Mouse (Mus musculus): ENCODE data around the gene Cant1.

The Cant1 gene

GRCm38 (mm10) chr11:118428944-118429709 is 10.2 kb upstream of the Cant1 start:
- DNase-seq, result no peak

DNA sequence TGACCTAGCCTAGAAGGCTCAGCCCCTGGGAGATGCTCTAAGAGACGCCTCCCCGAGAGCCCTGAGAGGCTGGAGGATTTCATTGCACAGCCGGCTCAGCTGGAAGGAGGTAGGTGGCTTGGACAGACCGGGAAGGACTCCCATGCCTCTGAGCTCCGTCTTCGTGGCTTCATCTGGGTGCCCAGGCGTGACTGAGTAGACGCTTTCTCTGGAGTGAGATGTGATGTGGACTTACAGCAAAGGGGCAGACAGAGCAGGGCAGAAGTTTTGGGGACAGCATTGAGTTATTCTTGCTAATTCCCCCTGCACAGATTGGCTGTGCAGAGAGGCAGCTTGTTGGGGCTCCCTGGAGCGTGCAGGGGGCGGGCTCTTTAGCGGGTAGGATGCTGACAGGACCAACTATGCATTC is 9.6 kb upstream of the Cant1 start:
- peak; percentile 30 for DNase-seq

- no peak for DNase-seq
Measured at GRCm38 (mm10) chr11:118427986-118428385, 9.1 kb upstream of the Cant1 start, which contains the start of gene C1qtnf1. TSS of gene C1qtnf1 (plus strand) at chr11:118428203.

DNA sequence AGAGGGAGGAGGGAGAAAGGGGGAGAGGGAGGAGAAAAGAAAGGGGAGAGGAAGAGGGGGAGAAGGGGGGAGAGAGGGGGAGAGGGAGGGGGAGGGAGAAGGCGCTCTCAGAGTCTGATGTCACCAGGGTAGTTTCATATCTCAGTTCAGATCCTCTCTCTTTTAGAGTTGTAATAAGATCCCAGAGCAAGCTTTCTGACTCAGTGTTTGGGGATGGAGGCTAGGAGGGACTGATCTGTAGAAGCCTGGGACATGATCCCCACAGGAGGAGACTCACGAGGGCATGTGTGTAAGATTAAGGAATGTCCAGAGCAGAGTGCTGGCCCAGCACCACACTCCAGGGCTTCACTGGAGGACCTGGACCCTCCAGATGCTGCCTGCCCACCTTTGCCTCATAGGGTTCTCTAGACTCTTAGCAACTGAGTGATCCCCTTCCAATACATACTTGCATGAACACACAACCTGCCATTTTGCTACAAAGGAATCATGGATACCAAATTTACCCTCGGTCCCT is 8.4 kb upstream of the Cant1 start:
- DNase-seq, result no peak

DNA sequence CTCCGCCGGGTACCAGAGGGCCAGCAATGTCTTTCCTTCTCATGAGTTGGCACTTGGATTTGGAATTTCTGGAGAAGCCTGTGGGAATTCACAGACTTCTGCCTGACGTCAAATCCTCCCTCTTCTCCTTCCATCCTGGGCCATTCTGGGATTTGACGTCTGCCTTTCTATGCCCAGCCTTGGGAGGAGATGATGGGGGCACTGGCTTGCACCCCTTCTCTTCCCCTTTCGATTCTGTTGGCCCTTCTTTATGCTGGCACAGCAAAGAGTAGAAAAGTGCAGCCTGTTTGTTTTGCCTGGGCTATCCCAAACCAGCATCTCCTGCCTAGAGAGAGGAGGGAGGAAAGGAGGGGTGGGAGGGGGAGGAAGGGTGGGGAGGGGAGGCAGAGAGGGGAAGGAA is 7.9 kb upstream of the Cant1 start:
- DNase-seq, result no peak

- DNase-seq, result no peak
Measured at GRCm38 (mm10) chr11:118424621-118425335, 5.9 kb upstream of the Cant1 start.

DNA sequence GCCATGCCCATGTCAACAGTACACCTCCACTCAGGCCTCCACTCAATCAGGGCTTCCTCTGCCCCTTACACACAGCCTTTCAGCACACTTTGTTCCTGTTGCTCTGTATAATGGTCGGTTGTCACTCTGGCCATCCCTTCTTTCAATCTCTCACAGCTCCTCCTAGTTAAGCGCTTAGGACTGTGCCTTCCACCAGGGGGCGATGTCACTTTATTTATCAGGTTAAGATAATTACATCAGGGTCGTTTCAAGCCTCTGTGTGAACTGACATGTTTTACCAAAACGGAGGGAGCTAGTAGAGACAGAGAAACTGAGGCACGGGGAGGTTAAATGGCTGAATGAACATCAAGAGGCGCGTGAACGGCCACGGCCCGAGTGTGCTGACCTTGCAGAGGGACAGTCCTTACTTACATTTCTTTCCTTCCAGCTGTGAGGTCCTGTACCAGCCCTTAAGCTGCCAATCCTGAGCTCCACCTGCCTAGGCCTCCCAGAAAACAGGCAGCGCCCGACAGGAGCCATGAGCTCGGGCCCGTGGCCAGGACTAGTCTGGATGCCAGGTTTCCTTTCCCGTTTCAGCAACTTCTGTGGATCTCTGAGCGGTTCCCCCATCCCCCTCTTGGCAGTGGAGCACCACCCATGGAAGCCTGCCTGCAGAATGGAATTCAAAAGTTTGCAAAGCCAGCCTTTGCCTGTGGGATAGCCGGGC is 4.5 kb upstream of the Cant1 start:
- peak; percentile 89 for DNase-seq

DNA sequence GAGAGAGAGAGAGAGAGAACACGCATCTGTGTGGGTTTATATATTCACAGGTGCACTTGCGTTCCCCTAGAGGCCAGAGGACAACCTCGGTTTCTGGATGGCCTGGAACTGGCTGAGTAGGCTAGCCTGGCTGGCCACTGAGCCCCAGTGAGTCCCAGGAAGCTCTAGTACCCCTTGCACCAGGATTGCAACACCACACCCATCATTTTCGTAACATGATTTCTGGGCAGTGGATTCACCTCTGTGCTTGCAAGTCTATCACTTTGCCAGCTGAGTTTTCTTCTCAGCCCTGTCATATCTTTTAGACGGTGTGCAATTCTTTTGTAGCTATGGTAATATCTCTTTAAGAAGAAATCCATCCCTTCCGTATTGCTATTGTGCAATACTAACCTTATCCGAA is 1.4 kb upstream of the Cant1 start:
- no peak for DNase-seq

DNA sequence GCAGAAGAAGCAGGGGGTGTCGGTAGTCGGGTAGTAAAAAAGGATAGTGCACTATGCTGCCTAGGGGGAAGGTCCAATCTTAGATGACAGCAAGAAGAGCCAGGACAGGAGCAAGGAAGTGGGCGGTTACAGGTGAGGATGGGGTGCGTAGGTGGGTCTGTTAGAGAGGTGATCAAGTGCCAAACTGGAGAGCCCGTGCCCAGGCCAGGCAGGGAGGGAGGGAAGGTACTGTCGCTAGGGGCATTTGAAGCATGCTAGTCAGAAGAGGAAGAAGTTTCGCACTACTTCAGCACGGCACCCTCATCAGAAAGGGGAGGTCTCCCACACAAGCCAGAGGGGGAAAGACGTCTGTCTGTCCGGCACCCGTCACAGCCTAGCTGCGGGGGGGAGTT is 448 bp downstream of the Cant1 start:
- DNase-seq, result no peak

- DNase-seq, result no peak
Measured at GRCm38 (mm10) chr11:118417496-118417895, 1.4 kb downstream of the Cant1 start.

DNA sequence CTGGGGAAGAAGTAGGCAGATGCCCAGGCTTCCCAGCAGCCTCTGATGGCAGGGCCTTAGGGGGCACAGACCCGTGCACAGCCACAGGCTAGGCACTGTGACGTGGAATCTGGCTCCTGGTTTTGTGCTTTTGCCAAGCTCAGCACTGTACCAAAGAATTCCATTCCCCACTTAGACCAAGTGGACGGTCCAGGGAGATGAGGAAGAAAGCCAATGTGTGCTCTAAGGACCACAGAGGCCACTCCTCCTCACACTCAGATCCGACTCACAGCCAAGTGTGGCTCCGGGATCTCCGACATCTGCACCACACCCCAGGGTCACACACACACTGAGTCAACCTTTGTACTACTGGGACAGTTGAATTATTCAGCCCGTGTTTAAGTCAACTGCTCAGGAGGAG is 2.8 kb downstream of the Cant1 start:
- no peak for DNase-seq

DNA sequence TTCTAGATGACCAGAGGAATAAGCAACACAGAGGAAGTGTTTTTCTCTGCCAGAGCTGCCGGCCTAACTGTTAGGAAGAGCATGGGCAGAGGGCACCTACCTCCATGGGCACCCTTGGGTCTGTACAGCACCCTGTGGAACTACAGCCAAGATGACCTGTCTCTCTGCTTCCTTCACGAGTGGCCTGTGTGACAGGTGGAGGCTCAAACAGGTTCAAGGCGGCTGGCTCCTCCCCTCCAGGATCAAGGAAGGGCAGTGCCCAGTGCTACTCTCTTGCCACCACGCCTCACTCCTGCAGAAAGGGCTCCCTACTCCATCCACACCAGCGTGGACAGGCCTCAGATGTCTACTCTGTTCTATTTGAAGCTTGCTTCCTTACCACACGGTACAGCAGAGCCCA is 3.3 kb downstream of the Cant1 start:
- DNase-seq, result no peak

DNA sequence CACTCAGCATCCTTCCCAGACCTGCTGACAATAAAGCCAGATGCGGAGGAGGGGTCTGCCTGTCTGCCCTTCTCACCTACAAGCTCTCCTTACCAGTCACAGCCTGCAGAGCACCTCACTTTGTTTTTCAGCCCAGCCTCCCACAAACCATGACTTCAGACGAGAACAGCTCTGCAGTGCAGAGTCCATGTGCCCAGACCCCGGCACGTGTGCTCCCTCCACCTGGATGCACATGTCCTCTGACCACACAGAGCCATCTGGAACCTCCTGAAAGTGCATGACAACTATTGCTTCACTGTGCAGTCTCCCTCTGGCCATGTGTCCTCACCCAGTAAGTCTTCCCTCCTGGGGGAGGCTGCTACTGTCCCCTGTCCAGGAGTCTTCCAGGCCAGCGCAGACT is 4.6 kb downstream of the Cant1 start:
- DNase-seq, result no peak

GRCm38 (mm10) chr11:118413055-118413454 is 5.8 kb downstream of the Cant1 start:
- DNase-seq, result no peak

DNA sequence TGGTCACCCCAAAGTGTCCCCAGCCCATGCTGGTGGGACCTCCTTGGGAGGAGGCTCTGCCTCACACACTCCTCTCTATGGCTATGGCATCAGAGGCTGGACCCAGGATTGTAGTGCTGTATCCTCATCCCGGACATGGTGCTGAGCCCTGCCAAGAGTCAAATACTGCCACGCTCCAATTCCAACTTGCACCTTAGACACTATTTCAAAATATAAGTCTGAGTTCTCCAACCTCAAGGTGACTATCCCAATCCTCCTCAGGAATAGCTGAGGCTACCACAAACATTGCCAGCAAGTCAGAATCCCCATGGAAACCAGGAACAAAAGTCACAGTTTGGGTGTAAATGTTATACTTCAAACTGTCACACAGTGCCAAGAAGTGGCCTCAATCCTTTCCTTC is 6.3 kb downstream of the Cant1 start:
- DNase-seq, result no peak

GRCm38 (mm10) chr11:118411271-118411670 is 7.6 kb downstream of the Cant1 start:
- DNase-seq, result no peak

DNA sequence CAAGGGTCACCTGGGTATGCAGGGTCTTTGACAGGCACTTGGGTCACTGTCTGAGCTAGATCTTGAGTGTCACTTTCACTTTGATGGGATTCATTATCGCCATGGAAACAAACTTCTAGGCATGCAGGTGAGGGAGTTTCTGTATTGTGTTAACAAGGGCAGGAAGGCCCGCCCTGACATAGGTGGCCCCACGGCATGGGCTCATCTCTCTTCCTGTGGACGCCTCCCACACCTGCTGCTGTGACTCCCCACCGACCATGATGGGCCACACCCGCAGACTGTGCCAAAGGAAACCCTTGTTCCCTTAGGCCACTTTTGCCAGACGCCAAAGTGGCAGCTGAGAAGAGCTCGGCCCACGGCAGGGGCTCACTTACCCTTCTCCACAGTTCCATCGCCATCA is 8.4 kb downstream of the Cant1 start:
- DNase-seq, result no peak

GRCm38 (mm10) chr11:118410073-118410444 is 8.8 kb downstream of the Cant1 start:
- DNase-seq, result no peak

DNA sequence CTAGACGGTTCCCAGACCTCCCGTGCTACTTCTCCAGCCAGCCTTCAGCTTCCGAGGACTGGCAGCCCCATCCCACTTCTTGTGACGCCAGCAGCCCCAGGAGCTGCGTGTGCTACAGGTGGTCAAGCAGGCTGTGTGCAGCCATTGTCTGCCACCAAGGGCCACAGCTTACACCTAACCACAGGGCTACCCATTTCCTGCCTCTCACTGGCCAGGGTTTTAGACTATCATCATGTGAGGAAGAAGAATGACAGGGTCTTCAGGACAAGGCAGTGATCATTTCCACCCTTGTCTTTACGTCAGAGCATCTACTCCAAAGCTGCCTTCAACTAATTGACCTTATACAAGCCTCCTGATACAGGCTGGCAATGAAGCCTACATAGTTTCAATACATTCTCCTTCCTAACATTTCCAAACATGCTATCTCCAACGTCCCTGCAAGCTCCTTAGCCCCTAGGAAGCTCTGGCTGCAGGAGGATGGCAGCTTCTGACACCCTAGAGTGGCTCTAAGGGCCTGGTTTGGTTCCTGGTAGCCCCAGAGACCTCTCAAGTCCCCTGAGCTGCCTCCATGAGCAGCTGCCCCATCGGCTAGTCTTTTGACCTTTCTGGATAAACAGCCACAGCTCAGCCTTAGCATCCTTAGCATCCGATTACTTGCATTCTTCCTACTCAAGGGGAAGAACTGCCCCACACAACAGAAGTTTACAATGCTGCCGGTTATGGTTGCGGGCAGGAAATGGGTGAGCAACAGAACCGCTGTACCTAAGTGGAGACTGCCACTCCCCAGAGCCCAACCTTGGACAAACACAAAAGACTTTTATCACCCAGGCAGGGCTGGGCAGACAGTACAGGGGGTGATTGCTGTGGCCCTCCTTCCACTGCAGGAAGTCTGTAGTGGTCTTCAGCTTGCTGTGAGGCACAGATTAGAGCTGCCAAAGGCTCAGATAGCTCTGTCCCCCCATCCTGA is 9.5 kb downstream of the Cant1 start:
- DNase-seq, result no peak

DNA sequence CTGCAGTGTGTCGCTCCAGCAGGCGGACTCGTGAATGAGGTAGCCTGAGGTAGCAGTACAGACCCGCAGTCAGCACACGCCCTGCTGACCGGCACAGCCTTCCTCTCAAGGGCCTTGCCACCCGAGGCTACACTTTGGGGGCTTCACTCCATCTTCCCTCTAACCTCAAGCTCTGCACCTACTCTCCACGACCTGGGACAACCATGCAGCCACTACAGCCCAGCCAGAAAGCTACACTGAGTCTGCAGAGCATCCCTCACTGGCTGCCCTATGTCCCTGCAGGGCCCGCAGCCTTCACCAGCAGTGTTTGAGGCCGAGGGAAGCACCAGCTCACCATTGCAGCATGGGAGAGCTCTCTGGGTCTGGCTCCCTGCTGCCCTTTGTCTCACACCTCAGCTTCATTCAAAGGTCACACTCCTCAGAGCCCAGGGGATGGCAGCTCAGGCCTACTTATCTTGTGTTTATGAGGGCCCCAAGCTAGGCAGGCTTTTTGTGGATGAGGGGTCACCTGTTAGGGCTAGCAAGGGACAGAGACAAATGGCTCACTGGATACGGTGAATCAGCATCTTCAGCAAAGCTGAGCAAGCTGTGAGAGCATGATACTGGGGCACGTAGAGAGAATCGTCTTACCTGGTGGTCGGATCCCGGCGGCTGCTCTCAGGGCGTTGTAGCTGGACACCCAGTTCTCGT is 10.7 kb downstream of the Cant1 start:
- no peak for DNase-seq

DNA sequence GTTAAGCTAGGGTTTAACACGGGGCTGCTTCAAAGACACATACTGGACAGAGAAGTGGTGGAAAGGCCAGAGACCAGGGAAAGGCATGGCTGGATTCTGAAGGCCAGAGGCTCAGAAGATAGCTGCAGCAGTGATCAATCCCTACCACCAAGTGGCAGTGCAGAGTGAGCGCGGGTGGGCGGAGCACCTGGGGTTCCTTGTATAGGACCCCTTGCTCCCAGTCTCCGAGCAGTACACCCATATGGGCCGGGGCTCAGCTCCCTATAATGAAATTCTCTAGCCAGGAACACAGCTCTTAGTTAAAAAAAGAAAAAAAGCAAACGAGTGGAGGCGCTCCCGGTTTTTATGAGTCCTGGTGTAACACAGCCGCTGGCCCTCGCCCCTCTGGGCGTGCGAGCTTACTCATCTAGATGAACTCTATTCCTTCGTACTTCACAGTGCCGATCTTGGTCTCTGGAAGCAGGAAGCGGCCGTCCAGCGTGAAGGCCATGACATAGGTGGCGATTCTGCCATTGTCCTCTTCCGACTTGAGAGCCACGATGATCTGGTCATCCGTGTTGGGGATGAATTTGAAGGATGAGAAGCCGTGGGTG is 11.5 kb downstream of the Cant1 start:
- no peak for DNase-seq

Measured in retina, postnatal 1 day (tissue).